Mouse (Mus musculus): ENCODE measurements around the gene Elovl2. TPM values are rescaled to one million over a fixed set of nuclear protein-coding genes. Genes with fewer than 3 reads are reported as not detected.
"Not testable (repeated sequence)": the region's sequence is repeated elsewhere in the genome, so short reads cannot be mapped to it uniquely, and the experiment has no call there.

Elovl2 gene
- total RNA-seq (2014; rRNA removed; ENCODE audit: low replicate concordance) (0.35 TPM in 1 of 2 replicates, not detected in the other), polyA plus RNA-seq (2015; fragmentation: Nextera tagmentation; extraction: Ambion mirVana) (0.22 and 0.23 TPM in 2 replicates)

- DNase-seq (ENCODE audit: low spot score) (peak; percentile 36), ATAC-seq (ENCODE audit: insufficient read depth, low read depth) (peak; percentile 93)
- peaks cover 6% of the 10 kb centered on the region for H3K9me3 ChIP-seq (replicated peaks; ENCODE audit: control insufficient read depth, low read length)
- WGBS = 2% methylated on average over 60 of the region's 77 CpGs
- no peaks in the 10 kb centered on the region for H3K36me3 ChIP-seq (replicated peaks; ENCODE audit: control insufficient read depth, insufficient read depth, low read length)
- H3K4me2 ChIP-seq (ENCODE audit: low read depth, low read length) = peak within 1 kb of the TSS; percentile 76
- no peak within 1 kb of the TSS for H3K9ac ChIP-seq (replicated peaks; ENCODE audit: low read depth, low read length)
- TF ChIP-seq CTCF (IDR thresholded peaks at IDR 0.05; ENCODE audit: low read depth) = peak; percentile 29
- TF ChIP-seq EP300 (IDR thresholded peaks at IDR 0.05; ENCODE audit: low read depth) = no peak
- no peaks in the 10 kb centered on the region; the same call in 1 of the 2 replicates for H3K4me1 ChIP-seq (ENCODE audit: control insufficient read depth, insufficient read depth)
- no peak within 1 kb of the TSS for H3K27ac ChIP-seq (ENCODE audit: low read depth)
- peak within 1 kb of the TSS; percentile 50 for H3K4me3 ChIP-seq (ENCODE audit: low read depth, low read length)
- H3K27me3 ChIP-seq (ENCODE audit: control insufficient read depth, insufficient read depth, low read length) = no peaks in the 10 kb centered on the region
Measured at GRCm38 (mm10) chr13:41220304-41220834, at the start of gene Elovl2. Gene Elovl2, minus strand, starts transcription at chr13:41220405.

GRCm38 (mm10) chr13:41267827-41268408 lies 47.7 kb upstream of the Elovl2 start:
- Histone ChIP-seq H3K36me3 (replicated peaks; ENCODE audit: control insufficient read depth, insufficient read depth, low read length) (0 out of 2 replicates have a peak, but pooled peaks cover 3% of the 10 kb centered on the region), H3K4me3 (ENCODE audit: low read depth, low read length) (no peak overlapping the region), H3K27ac (ENCODE audit: low read depth) (no peak overlapping the region), H3K9ac (replicated peaks; ENCODE audit: low read depth, low read length) (no peak overlapping the region), H3K4me2 (ENCODE audit: low read depth, low read length) (no peak overlapping the region), H3K27me3 (ENCODE audit: control insufficient read depth, insufficient read depth, low read length) (no peaks in the 10 kb centered on the region), H3K9me3 (replicated peaks; ENCODE audit: control insufficient read depth, low read length) (0 out of 2 replicates have a peak, but pooled peaks cover 4% of the 10 kb centered on the region), H3K4me1 (ENCODE audit: control insufficient read depth, insufficient read depth) (no peaks in the 10 kb centered on the region)
- DNase-seq (ENCODE audit: low spot score) = no peak
- no peak for ATAC-seq (ENCODE audit: insufficient read depth, low read depth)
- TF ChIP-seq EP300 (IDR thresholded peaks at IDR 0.05; ENCODE audit: low read depth) (no peak), CTCF (IDR thresholded peaks at IDR 0.05; ENCODE audit: low read depth) (no peak)
- WGBS = 24% methylated on average over 7 of the region's 7 CpGs

- TF ChIP-seq EP300 (IDR thresholded peaks at IDR 0.05; ENCODE audit: low read depth) (no peak), CTCF (IDR thresholded peaks at IDR 0.05; ENCODE audit: low read depth) (no peak)
- Histone ChIP-seq H3K4me1 (ENCODE audit: control insufficient read depth, insufficient read depth) (no peaks in the 10 kb centered on the region), H3K9me3 (replicated peaks; ENCODE audit: control insufficient read depth, low read length) (0 out of 2 replicates have a peak, but pooled peaks cover 4% of the 10 kb centered on the region), H3K36me3 (replicated peaks; ENCODE audit: control insufficient read depth, insufficient read depth, low read length) (no peaks in the 10 kb centered on the region), H3K9ac (replicated peaks; ENCODE audit: low read depth, low read length) (no peak overlapping the region), H3K27ac (ENCODE audit: low read depth) (no peak overlapping the region), H3K4me3 (ENCODE audit: low read depth, low read length) (no peak overlapping the region), H3K4me2 (ENCODE audit: low read depth, low read length) (no peak overlapping the region), H3K27me3 (ENCODE audit: control insufficient read depth, insufficient read depth, low read length) (no peaks in the 10 kb centered on the region)
- no peak for DNase-seq (ENCODE audit: low spot score)
- no peak for ATAC-seq (ENCODE audit: insufficient read depth, low read depth)
- 77% methylated on average over 5 of the region's 5 CpGs for WGBS
Measured at GRCm38 (mm10) chr13:41263304-41264006, 43.2 kb upstream of the Elovl2 start.

GRCm38 (mm10) chr13:41261617-41262016 lies 41.4 kb upstream of the Elovl2 start:
- H3K27ac ChIP-seq (ENCODE audit: low read depth); H3K9me3 ChIP-seq (replicated peaks; ENCODE audit: control insufficient read depth, low read length); ATAC-seq (ENCODE audit: insufficient read depth, low read depth); H3K4me2 ChIP-seq (ENCODE audit: low read depth, low read length); DNase-seq (ENCODE audit: low spot score); H3K4me1 ChIP-seq (ENCODE audit: control insufficient read depth, insufficient read depth); H3K9ac ChIP-seq (replicated peaks; ENCODE audit: low read depth, low read length); H3K4me3 ChIP-seq (ENCODE audit: low read depth, low read length); H3K27me3 ChIP-seq (ENCODE audit: control insufficient read depth, insufficient read depth, low read length); H3K36me3 ChIP-seq (replicated peaks; ENCODE audit: control insufficient read depth, insufficient read depth, low read length): not testable (repeated sequence)
- WGBS = 86% methylated on average over 8 of the region's 8 CpGs

- H3K9me3 ChIP-seq (replicated peaks; ENCODE audit: control insufficient read depth, low read length) = no peaks in the 10 kb centered on the region
- no peak overlapping the region for H3K9ac ChIP-seq (replicated peaks; ENCODE audit: low read depth, low read length)
- 65% methylated on average over 4 of the region's 4 CpGs for WGBS
- no peak overlapping the region for H3K4me2 ChIP-seq (ENCODE audit: low read depth, low read length)
- H3K4me1 ChIP-seq (ENCODE audit: control insufficient read depth, insufficient read depth) = no peaks in the 10 kb centered on the region
- H3K27ac ChIP-seq (ENCODE audit: low read depth) = no peak overlapping the region
- ATAC-seq (ENCODE audit: insufficient read depth, low read depth) (no peak), DNase-seq (ENCODE audit: low spot score) (no peak)
- H3K4me3 ChIP-seq (ENCODE audit: low read depth, low read length) = no peak overlapping the region
- no peaks in the 10 kb centered on the region for H3K36me3 ChIP-seq (replicated peaks; ENCODE audit: control insufficient read depth, insufficient read depth, low read length)
- H3K27me3 ChIP-seq (ENCODE audit: control insufficient read depth, insufficient read depth, low read length) = no peaks in the 10 kb centered on the region
- TF ChIP-seq CTCF (IDR thresholded peaks at IDR 0.05; ENCODE audit: low read depth) = no peak
- TF ChIP-seq EP300 (IDR thresholded peaks at IDR 0.05; ENCODE audit: low read depth) = no peak
Measured at GRCm38 (mm10) chr13:41257851-41258250, 37.6 kb upstream of the Elovl2 start.
